Mouse (Mus musculus): ENCODE measurements around the gene Alyref.

- TF ChIP-seq TBP (IDR thresholded peaks at IDR 0.05; ENCODE audit: low read depth, low read length) (no peak), MAFK (IDR thresholded peaks at IDR 0.05; ENCODE audit: borderline replicate concordance, low read depth, low read length) (no peak), CTCF (IDR thresholded peaks at IDR 0.05 in 2 of 3, conservative IDR thresholded peaks at IDR 0.05 in 1 of 3; ENCODE audit: control insufficient read depth in 1 of 3, insufficient read depth in 1 of 3, low read depth in 2 of 3, low read length in 3 of 3, poor library complexity in 1 of 3, severe bottlenecking in 1 of 3) (no peak), E2F4 (IDR thresholded peaks at IDR 0.05; ENCODE audit: borderline replicate concordance, low read depth, low read length) (no peak), RAD21 (IDR thresholded peaks at IDR 0.05; ENCODE audit: low read depth, low read length) (no peak), USF2 (IDR thresholded peaks at IDR 0.05; ENCODE audit: borderline replicate concordance in 1 of 2, insufficient read depth in 1 of 2, low read depth in 1 of 2, low read length in 2 of 2) (no peak), GATA1 (IDR thresholded peaks at IDR 0.05; ENCODE audit: low read depth, low read length) (no peak), MAX (IDR thresholded peaks at IDR 0.05; ENCODE audit: low read length) (no peak), POLR2AphosphoS2 (IDR thresholded peaks at IDR 0.05; ENCODE audit: low read length) (no peak), NRF1 (IDR thresholded peaks at IDR 0.05; ENCODE audit: insufficient read depth, low read depth, low read length, poor library complexity, severe bottlenecking) (no peak), TAL1 (IDR thresholded peaks at IDR 0.05; ENCODE audit: low read length) (no peak), EP300 (IDR thresholded peaks at IDR 0.05; ENCODE audit: low read depth in 1 of 2, low read length in 2 of 2) (no peak), GABPA (IDR thresholded peaks at IDR 0.05; ENCODE audit: low read depth, low read length) (no peak)
Measured at GRCm38 (mm10) chr11:120615606-120616203, 17.5 kb upstream of the Alyref start.

Data from MEL (cell line).